Mouse (Mus musculus) cerebellum, adult 2 months (tissue): ENCODE data around the gene Serpine2.

ENCODE experiments used
- CTCF ChIP-seq: fragments of 200-500 bp; IDR thresholded peaks from 2 replicates; pipeline ENCODE4 v1.5.1; 2011; ENCODE audit warnings: low read depth, mild to moderate bottlenecking, control low read depth, low read length, moderate library complexity, borderline replicate concordance; ENCODE audit not compliant: insufficient read depth
- POLR2A ChIP-seq: fragments of 200-500 bp; IDR thresholded peaks from 2 replicates; pipeline ENCODE4 v1.6.1; 2011; ENCODE audit warnings: low read length, control low read depth, borderline replicate concordance; ENCODE audit not compliant: insufficient read depth

GRCm38 (mm10) chr1:79752714-79753340 lies 108.2 kb downstream of the Serpine2 start:
- no peak for TF ChIP-seq POLR2A
- TF ChIP-seq CTCF, result no peak
